Mouse (Mus musculus) neural tube, embryonic 11.5 days (tissue): ENCODE data around the gene Krtdap. TPM values are rescaled to one million over a fixed set of nuclear protein-coding genes. Genes with fewer than 3 reads are reported as not detected.

Experiments
- ATAC-seq: fragments of 200-750 bp; cut with Nextera tagmentation; 2 replicates; pipeline ENCODE4 v1.8.0; 2017; ENCODE audit warnings: moderate number of reproducible peaks, mild to moderate bottlenecking, moderate TSS enrichment, moderate library complexity; ENCODE audit not compliant: insufficient read depth, low FRiP score, low TSS enrichment
- DNase-seq: peaks from one replicate; pipeline ENCODE4 v3.0.0-alpha.2; 2015; ENCODE audit warnings: low spot score
- H3K27ac ChIP-seq: fragments of 300-500 bp; sonication (generic); 2 replicates; pipeline ENCODE4 v1.5.1; 2014; ENCODE audit warnings: low read depth, mild to moderate bottlenecking, low read length
- H3K27me3 ChIP-seq: fragments of 300-500 bp; sonication (generic); 2 replicates; pipeline ENCODE4 v1.6.1; 2014; ENCODE audit warnings: mild to moderate bottlenecking, low read length, mixed read lengths; ENCODE audit not compliant: control insufficient read depth, insufficient read depth
- H3K36me3 ChIP-seq: fragments of 300-500 bp; sonication (generic); 2 replicates; pipeline ENCODE4 v1.6.1; 2014; ENCODE audit warnings: mild to moderate bottlenecking, low read length, moderate library complexity, mixed read lengths; ENCODE audit not compliant: control insufficient read depth, insufficient read depth
- H3K4me1 ChIP-seq: fragments of 300-500 bp; sonication (generic); 2 replicates; pipeline ENCODE4 v1.6.1; 2014; ENCODE audit warnings: low read length, mixed read lengths; ENCODE audit not compliant: control insufficient read depth, insufficient read depth
- H3K4me2 ChIP-seq: fragments of 300-500 bp; sonication (generic); 2 replicates; pipeline ENCODE4 v1.6.1; 2014; ENCODE audit warnings: low read depth, mild to moderate bottlenecking, moderate library complexity
- H3K4me3 ChIP-seq: fragments of 300-500 bp; sonication (generic); 2 replicates; pipeline ENCODE4 v1.5.1; 2014; ENCODE audit warnings: low read depth, low read length
- H3K9ac ChIP-seq: fragments of 300-500 bp; sonication (generic); 2 replicates; pipeline ENCODE4 v1.6.1; 2014; ENCODE audit warnings: mild to moderate bottlenecking, low read length
- H3K9me3 ChIP-seq: fragments of 300-500 bp; sonication (generic); 2 replicates; pipeline ENCODE4 v1.6.1; 2016; ENCODE audit warnings: low read length; ENCODE audit not compliant: control insufficient read depth
- WGBS: fragments of 180-500 bp; shearing (Covaris S2); extraction: QIAGEN DNeasy Blood & Tissue Kit; methylation state at CpG from one replicate; pipeline ENCODE4 v1.1.7; 2014; 5-methylcytosine and 5-hydroxymethylcytosine counted together
- polyA plus RNA-seq: library from polyadenylated mRNA; unstranded; fragments of >200 nt; fragmentation: Nextera tagmentation; extraction: Ambion mirVana; gene quantifications from 2 replicates; pipeline ENCODE4 v1.2.1, GENCODE M21; 2014

The Krtdap gene
- polyA plus RNA-seq, 1 experiment from 2014 or later: not detected

- 67% methylated on average over 4 of the region's 4 CpGs for WGBS
- Histone ChIP-seq H3K27me3 (no peaks in the 10 kb centered on the region), H3K4me3 (no peak overlapping the region), H3K36me3 (no peaks in the 10 kb centered on the region), H3K4me2 (no peak overlapping the region), H3K9me3 (no peaks in the 10 kb centered on the region), H3K27ac (no peak overlapping the region), H3K4me1 (no peaks in the 10 kb centered on the region), H3K9ac (no peak overlapping the region)
- ATAC-seq (no peak), DNase-seq (no peak)
Measured at GRCm38 (mm10) chr7:30781792-30782191, 5.9 kb upstream of the Krtdap start.

GRCm38 (mm10) chr7:30782658-30783057, 5.0 kb upstream of the Krtdap start:
- Histone ChIP-seq H3K36me3 (no peaks in the 10 kb centered on the region), H3K9me3 (no peaks in the 10 kb centered on the region), H3K9ac (no peak overlapping the region), H3K4me1 (no peaks in the 10 kb centered on the region), H3K27ac (no peak overlapping the region), H3K4me3 (no peak overlapping the region), H3K27me3 (no peaks in the 10 kb centered on the region), H3K4me2 (no peak overlapping the region)
- DNase-seq (no peak), ATAC-seq (no peak)
- WGBS: 77% methylated on average over 3 of the region's 3 CpGs

GRCm38 (mm10) chr7:30785154-30785553, 2.5 kb upstream of the Krtdap start:
- Histone ChIP-seq H3K9ac (no peak overlapping the region), H3K27ac (no peak overlapping the region), H3K4me3 (no peak overlapping the region), H3K9me3 (no peaks in the 10 kb centered on the region), H3K4me1 (no peaks in the 10 kb centered on the region), H3K27me3 (no peaks in the 10 kb centered on the region), H3K4me2 (no peak overlapping the region), H3K36me3 (no peaks in the 10 kb centered on the region)
- WGBS: 56% methylated on average over 1 of the region's 1 CpGs
- DNase-seq (no peak), ATAC-seq (no peak)

- Histone ChIP-seq H3K4me2 (no peak overlapping the region), H3K36me3 (no peaks in the 10 kb centered on the region), H3K9me3 (no peaks in the 10 kb centered on the region), H3K27ac (no peak overlapping the region), H3K4me1 (no peaks in the 10 kb centered on the region), H3K4me3 (no peak overlapping the region), H3K27me3 (no peaks in the 10 kb centered on the region), H3K9ac (no peak overlapping the region)
- DNase-seq (no peak), ATAC-seq (no peak)
- 65% methylated on average over 13 of the region's 13 CpGs for WGBS
Measured at GRCm38 (mm10) chr7:30785721-30786546, 1.8 kb upstream of the Krtdap start.

- H3K4me3 ChIP-seq: no peak overlapping the region
- no peaks in the 10 kb centered on the region for H3K27me3 ChIP-seq
- H3K9me3 ChIP-seq: no peaks in the 10 kb centered on the region
- WGBS: 87% methylated on average over 10 of the region's 10 CpGs
- no peak for ATAC-seq
- H3K9ac ChIP-seq: no peak overlapping the region
- no peak for DNase-seq
- no peaks in the 10 kb centered on the region for H3K4me1 ChIP-seq
- H3K27ac ChIP-seq: no peak overlapping the region
- no peak overlapping the region for H3K4me2 ChIP-seq
- no peaks in the 10 kb centered on the region for H3K36me3 ChIP-seq
Measured at GRCm38 (mm10) chr7:30790141-30790540, 2.4 kb downstream of the Krtdap start.

- Histone ChIP-seq H3K27ac (no peak overlapping the region), H3K4me3 (no peak overlapping the region), H3K36me3 (no peaks in the 10 kb centered on the region), H3K4me2 (no peak overlapping the region), H3K27me3 (no peaks in the 10 kb centered on the region), H3K9me3 (no peaks in the 10 kb centered on the region), H3K4me1 (no peaks in the 10 kb centered on the region), H3K9ac (no peak overlapping the region)
- no peak for ATAC-seq
- no peak for DNase-seq
- WGBS: 25% methylated on average over 9 of the region's 9 CpGs
Measured at GRCm38 (mm10) chr7:30791921-30792320, 4.2 kb downstream of the Krtdap start.

GRCm38 (mm10) chr7:30794921-30795320, 7.2 kb downstream of the Krtdap start:
- no peaks in the 10 kb centered on the region for H3K9me3 ChIP-seq
- H3K4me3 ChIP-seq: no peak overlapping the region
- H3K36me3 ChIP-seq: no peaks in the 10 kb centered on the region
- ATAC-seq (no peak), DNase-seq (no peak)
- no peak overlapping the region for H3K4me2 ChIP-seq
- H3K9ac ChIP-seq: no peak overlapping the region
- no peak overlapping the region for H3K27ac ChIP-seq
- no peaks in the 10 kb centered on the region for H3K4me1 ChIP-seq
- H3K27me3 ChIP-seq: no peaks in the 10 kb centered on the region

DNA sequence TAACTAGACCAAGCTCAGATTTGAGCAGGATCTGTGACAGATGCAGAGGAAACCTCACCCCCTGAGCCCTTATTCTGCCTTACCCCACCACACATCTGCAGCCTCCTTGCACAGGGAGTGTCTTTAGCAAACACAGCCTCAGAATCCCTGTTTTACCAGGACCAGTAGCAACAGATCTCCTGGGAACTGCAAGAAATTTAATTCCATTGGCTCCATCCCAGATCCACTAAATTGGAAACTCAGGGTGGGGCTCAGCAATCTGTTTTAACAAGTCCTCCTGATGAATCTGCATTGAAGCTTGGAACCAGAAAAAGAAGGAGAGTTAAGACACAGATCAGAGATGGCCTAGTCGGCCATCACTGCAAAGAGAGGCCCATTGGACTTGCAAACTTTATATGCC, 9.1 kb downstream of the Krtdap start:
- no peaks in the 10 kb centered on the region for H3K4me1 ChIP-seq
- H3K4me2 ChIP-seq: no peak overlapping the region
- no peak for DNase-seq
- no peak overlapping the region for H3K4me3 ChIP-seq
- no peak overlapping the region for H3K9ac ChIP-seq
- no peaks in the 10 kb centered on the region for H3K9me3 ChIP-seq
- H3K36me3 ChIP-seq: no peaks in the 10 kb centered on the region
- WGBS: 72% methylated on average over 1 of the region's 1 CpGs
- H3K27ac ChIP-seq: no peak overlapping the region
- no peaks in the 10 kb centered on the region for H3K27me3 ChIP-seq
- ATAC-seq: no peak

DNA sequence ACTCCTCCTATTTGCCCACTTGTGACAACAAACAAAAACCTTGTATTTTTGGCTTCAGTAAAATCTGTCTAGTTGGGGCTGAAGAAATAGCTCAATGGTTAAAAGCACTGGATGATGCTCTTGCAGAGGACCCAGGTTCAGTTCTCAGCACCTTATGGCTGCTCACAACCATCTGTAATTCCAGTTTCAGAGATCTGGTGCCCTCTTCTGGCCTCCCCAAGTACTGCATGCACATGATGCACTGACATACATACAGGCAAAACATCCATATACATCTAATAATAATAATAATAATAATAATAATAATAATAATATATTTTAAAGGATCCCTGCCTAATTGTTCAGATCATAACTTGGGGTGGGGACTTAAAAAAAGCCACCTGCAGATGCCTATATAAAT, 13.0 kb downstream of the Krtdap start:
- H3K9ac ChIP-seq: no peak overlapping the region
- no peaks in the 10 kb centered on the region for H3K36me3 ChIP-seq
- ATAC-seq: no peak
- no peak overlapping the region for H3K27ac ChIP-seq
- H3K4me2 ChIP-seq: no peak overlapping the region
- no peaks in the 10 kb centered on the region for H3K27me3 ChIP-seq
- DNase-seq: no peak
- H3K9me3 ChIP-seq: 0 out of 2 replicates have a peak, but pooled peaks cover 3% of the 10 kb centered on the region
- no peak overlapping the region for H3K4me3 ChIP-seq
- H3K4me1 ChIP-seq: no peaks in the 10 kb centered on the region
